Mouse (Mus musculus): ENCODE measurements around the gene Foxa2. TPM values are rescaled to one million over a fixed set of nuclear protein-coding genes. Genes with fewer than 3 reads are reported as not detected.

Gene Foxa2
- polyA plus RNA-seq, 1 experiment, result not detected

DNA sequence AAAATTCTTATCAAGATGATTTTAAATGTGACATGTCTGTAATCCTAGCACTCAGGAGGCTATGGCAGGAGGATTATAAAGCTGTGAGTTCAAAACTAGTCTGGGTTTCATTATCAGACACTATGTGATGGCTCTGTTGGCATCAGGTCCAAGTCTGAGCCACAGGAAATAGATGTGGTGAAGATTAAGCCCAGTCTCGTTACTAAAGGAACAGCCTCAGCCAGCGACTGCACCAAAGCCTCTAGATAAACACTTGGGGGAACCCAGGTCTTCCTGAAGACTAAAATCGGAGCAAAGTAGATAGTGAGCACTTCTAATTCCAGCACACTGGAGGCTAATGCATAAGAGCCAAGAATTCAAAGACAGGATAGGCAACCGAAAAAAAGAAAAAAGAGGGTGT lies 52.9 kb downstream of the Foxa2 start:
- WGBS, result 80% methylated on average over 4 of the region's 4 CpGs
- no peak for TF ChIP-seq POLR2A (IDR thresholded peaks at IDR 0.05; ENCODE audit: insufficient read depth, low read depth, low read length)
- no peak for TF ChIP-seq CTCF (IDR thresholded peaks at IDR 0.05; ENCODE audit: insufficient read depth, low read depth, low read length)
- Histone ChIP-seq H3K4me1 (ENCODE audit: control insufficient read depth, insufficient read depth, low read length) (no peaks in the 10 kb centered on the region), H3K27ac (ENCODE audit: insufficient read depth, low read depth, low read length) (no peak overlapping the region), H3K4me3 (ENCODE audit: insufficient read depth, low read depth, low read length) (no peak overlapping the region)

- Histone ChIP-seq H3K4me3 (ENCODE audit: insufficient read depth, low read depth, low read length) (no peak overlapping the region), H3K4me1 (ENCODE audit: control insufficient read depth, insufficient read depth, low read length) (no peaks in the 10 kb centered on the region), H3K27ac (ENCODE audit: insufficient read depth, low read depth, low read length) (no peak overlapping the region)
- TF ChIP-seq CTCF (IDR thresholded peaks at IDR 0.05; ENCODE audit: insufficient read depth, low read depth, low read length), result no peak
- no peak for TF ChIP-seq POLR2A (IDR thresholded peaks at IDR 0.05; ENCODE audit: insufficient read depth, low read depth, low read length)
- 88% methylated on average over 10 of the region's 10 CpGs for WGBS
Measured at GRCm38 (mm10) chr2:147992935-147993679, 53.7 kb downstream of the Foxa2 start.
